Mouse (Mus musculus) lung, embryonic 14.5 days (tissue): ENCODE data around the gene Ano8. TPM values are rescaled to one million over a fixed set of nuclear protein-coding genes. Genes with fewer than 3 reads are reported as not detected.

Experiments
- ATAC-seq: fragments of 200-750 bp; cut with Nextera tagmentation; 2 replicates; pipeline ENCODE4 v1.8.0; 2017; ENCODE audit warnings: mild to moderate bottlenecking, moderate TSS enrichment, moderate library complexity; ENCODE audit not compliant: insufficient read depth
- DNase-seq: peaks from one replicate; pipeline ENCODE4 v3.0.0-alpha.2; 2015
- H3K27ac ChIP-seq: fragments of 300-500 bp; sonication (generic); 2 replicates; pipeline ENCODE4 v1.5.1; 2014; ENCODE audit warnings: low read depth, mild to moderate bottlenecking, moderate library complexity
- H3K27me3 ChIP-seq: fragments of 300-500 bp; sonication (generic); 2 replicates; pipeline ENCODE4 v1.6.1; 2014; ENCODE audit warnings: low read length, control low read depth; ENCODE audit not compliant: insufficient read depth
- H3K36me3 ChIP-seq: fragments of 300-500 bp; sonication (generic); 2 replicates; pipeline ENCODE4 v1.6.1; 2014; ENCODE audit warnings: control low read depth; ENCODE audit not compliant: insufficient read depth
- H3K4me1 ChIP-seq: fragments of 300-500 bp; sonication (generic); 2 replicates; pipeline ENCODE4 v1.6.1; 2014; ENCODE audit warnings: antibody characterized with exemption, control low read depth; ENCODE audit not compliant: insufficient read depth
- H3K4me2 ChIP-seq: fragments of 300-500 bp; sonication (generic); 2 replicates; pipeline ENCODE4 v1.6.1; 2014; ENCODE audit warnings: mild to moderate bottlenecking
- H3K4me3 ChIP-seq: fragments of 300-500 bp; sonication (generic); 2 replicates; pipeline ENCODE4 v1.5.1; 2014; ENCODE audit warnings: low read depth, low read length
- H3K9ac ChIP-seq: fragments of 300-500 bp; sonication (generic); 2 replicates; pipeline ENCODE4 v1.6.1; 2014
- H3K9me3 ChIP-seq: fragments of 300-500 bp; sonication (generic); 2 replicates; pipeline ENCODE4 v1.6.1; 2016; ENCODE audit warnings: low read depth, low read length, control low read depth
- CTCF ChIP-seq: IDR thresholded peaks from 2 replicates; pipeline ENCODE4 v1.5.1; 2016; ENCODE audit warnings: antibody characterized with exemption, low read depth
- WGBS: fragments of 180-500 bp; shearing (Covaris S2); extraction: QIAGEN DNeasy Blood & Tissue Kit; methylation state at CpG from one replicate; pipeline ENCODE4 v1.1.7; 2014; 5-methylcytosine and 5-hydroxymethylcytosine counted together
- polyA plus RNA-seq: library from polyadenylated mRNA; unstranded; fragments of >200 nt; fragmentation: Nextera tagmentation; extraction: Ambion mirVana; gene quantifications from 2 replicates; pipeline ENCODE4 v1.2.1, GENCODE M21; 2014

The Ano8 gene
- polyA plus RNA-seq, 1 experiment from 2014 or later, result 3.1 TPM

DNA sequence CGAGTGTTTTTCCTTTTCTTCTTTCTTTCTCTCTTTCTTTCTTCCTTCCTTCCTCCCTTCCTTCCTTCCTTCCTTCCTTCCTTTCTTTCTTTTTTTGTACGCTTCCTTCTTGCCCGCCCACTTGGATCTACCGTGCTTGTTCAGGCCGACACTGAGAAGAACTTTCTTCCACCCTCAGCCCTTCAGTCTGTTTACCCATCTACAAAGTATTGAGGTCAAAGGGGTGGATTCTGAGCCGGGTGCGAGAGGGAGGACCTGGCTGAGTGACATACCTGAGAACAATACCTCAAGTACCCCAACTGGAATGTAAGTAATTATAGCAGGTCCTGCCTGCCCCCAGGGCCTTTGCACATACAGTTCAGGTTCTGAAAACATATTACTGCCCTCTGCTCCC lies 370 bp upstream of the Ano8 start:
- TF ChIP-seq CTCF, result no peak
- Histone ChIP-seq H3K27me3 (no peaks in the 10 kb centered on the region), H3K4me3 (peak overlapping the region; percentile 74), H3K36me3 (peaks cover 23% of the 10 kb centered on the region), H3K27ac (peak overlapping the region; percentile 76; the same call in 1 of the 2 replicates), H3K9me3 (no peaks in the 10 kb centered on the region), H3K4me1 (peaks cover 12% of the 10 kb centered on the region), H3K4me2 (peak overlapping the region; percentile 90), H3K9ac (peak overlapping the region; percentile 77; the same call in 1 of the 2 replicates)
- ATAC-seq (no peak), DNase-seq (peak; percentile 40)
- 12% methylated on average over 7 of the region's 7 CpGs for WGBS

DNA sequence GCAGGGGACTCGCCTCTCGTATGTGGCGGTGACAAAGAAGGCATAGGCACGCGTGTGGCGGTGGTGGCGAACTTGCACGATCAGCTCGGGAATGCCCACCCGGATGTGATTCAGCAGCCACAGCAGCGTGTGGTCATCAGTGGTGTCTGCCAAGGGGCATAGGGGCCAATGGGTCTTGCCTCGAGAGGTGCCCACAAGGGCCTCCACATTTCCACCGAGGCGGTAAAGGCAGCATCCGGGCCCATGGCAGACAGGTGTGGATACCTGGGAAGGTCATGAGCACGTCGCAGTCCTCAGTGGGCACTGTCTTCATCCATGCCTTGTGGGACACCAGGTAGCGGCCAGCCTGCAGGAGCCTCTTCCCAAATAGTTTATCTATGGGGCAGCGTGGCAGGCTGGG lies 1.0 kb downstream of the Ano8 start:
- TF ChIP-seq CTCF, result no peak
- peak overlapping the region; percentile 74 for H3K4me3 ChIP-seq
- 94% methylated on average over 19 of the region's 19 CpGs for WGBS
- H3K27me3 ChIP-seq, result no peaks in the 10 kb centered on the region
- H3K27ac ChIP-seq, result no peak overlapping the region
- H3K4me1 ChIP-seq, result peaks cover 12% of the 10 kb centered on the region
- no peaks in the 10 kb centered on the region for H3K9me3 ChIP-seq
- H3K4me2 ChIP-seq, result peak overlapping the region; percentile 90
- ATAC-seq (no peak), DNase-seq (no peak)
- H3K36me3 ChIP-seq, result peaks cover 24% of the 10 kb centered on the region
- H3K9ac ChIP-seq, result no peak overlapping the region

DNA sequence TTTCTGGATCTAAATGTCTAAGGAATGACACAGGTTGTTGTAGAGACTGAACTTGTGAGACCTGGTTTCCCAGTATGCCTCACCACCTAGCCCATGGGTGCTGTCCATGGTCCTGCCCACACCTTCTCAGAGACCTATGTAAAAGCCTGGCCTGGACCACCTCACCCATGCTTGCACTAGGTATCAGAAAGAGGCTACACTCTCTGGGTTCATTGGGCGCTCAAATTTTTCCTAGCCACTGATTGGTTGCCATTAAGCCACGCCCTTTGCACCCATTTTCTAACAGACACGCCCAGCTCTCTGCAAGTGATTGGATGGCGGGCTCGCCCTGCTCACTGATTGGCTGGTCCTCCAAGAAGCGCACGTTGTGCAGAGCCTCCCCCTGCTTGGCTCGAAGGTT lies 1.8 kb downstream of the Ano8 start:
- H3K36me3 ChIP-seq, result peaks cover 24% of the 10 kb centered on the region
- H3K9me3 ChIP-seq, result no peaks in the 10 kb centered on the region
- H3K4me2 ChIP-seq, result no peak overlapping the region
- ATAC-seq (no peak), DNase-seq (peak; percentile 80)
- H3K4me1 ChIP-seq, result peaks cover 7% of the 10 kb centered on the region
- H3K4me3 ChIP-seq, result no peak overlapping the region; the same call in 1 of the 2 replicates
- no peak overlapping the region for H3K9ac ChIP-seq
- H3K27ac ChIP-seq, result no peak overlapping the region
- WGBS, result 51% methylated on average over 8 of the region's 8 CpGs
- TF ChIP-seq CTCF, result no peak
- H3K27me3 ChIP-seq, result no peaks in the 10 kb centered on the region

DNA sequence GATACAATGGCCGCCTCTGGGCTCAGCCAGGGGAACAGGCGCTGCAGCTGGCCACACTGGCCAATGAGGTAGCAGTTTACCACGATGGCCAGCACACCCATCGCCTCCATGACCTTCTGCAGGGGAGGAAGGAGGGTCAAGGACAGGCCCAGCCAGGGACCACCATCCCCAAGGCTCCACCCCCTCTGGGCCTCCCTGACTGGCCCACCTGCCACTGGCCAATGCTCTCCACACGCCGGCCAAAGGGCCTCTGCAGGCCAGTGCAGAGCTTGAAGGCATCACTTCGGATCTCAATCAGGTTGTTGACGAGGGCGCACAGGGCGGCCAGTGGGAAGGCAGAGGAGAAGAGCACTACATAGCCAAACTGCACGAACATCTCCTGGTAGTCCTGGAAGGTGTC lies 6.8 kb downstream of the Ano8 start:
- no peak overlapping the region for H3K4me2 ChIP-seq
- H3K9ac ChIP-seq, result no peak overlapping the region
- ATAC-seq (no peak), DNase-seq (no peak)
- TF ChIP-seq CTCF, result no peak
- H3K9me3 ChIP-seq, result no peaks in the 10 kb centered on the region
- H3K36me3 ChIP-seq, result peaks cover 36% of the 10 kb centered on the region
- no peaks in the 10 kb centered on the region for H3K27me3 ChIP-seq
- 89% methylated on average over 11 of the region's 11 CpGs for WGBS
- no peak overlapping the region for H3K4me3 ChIP-seq
- no peak overlapping the region for H3K27ac ChIP-seq
- H3K4me1 ChIP-seq, result no peaks in the 10 kb centered on the region; the same call in 1 of the 2 replicates

DNA sequence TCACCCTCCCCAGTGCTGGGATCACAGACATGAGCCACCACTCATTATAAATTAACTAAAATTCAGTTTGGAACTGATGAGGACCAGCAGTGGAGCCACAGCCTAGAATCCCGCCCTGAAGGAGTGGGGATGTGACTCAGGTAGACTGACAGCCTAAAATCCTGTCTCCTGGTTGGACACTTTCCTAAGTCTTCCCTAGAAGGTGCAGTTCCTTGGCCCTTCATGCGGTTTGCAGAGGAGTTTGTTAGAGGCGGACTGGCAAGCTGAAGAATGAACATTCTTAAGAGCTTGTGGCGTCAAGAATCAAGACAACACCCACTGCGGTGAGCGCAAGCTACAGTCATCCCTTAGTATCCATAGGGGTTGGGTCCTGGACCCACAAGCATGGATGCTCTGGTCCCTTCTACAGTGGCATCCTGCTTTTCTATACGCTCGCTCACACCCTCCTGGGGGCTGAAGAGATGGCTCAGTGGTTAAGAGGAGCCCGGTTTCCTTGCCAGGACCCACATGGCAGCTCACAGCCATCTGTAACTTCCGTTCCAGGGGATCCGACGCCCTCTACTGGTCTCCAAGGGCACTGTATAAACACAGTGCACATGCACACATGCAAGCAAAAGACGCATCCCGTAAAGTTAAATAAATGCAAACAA lies 8.4 kb downstream of the Ano8 start:
- Histone ChIP-seq H3K4me2 (peak overlapping the region; percentile 80), H3K4me1 (no peaks in the 10 kb centered on the region; the same call in 1 of the 2 replicates), H3K36me3 (peaks cover 41% of the 10 kb centered on the region), H3K9me3 (no peaks in the 10 kb centered on the region), H3K9ac (peak overlapping the region; percentile 61; the same call in 1 of the 2 replicates), H3K4me3 (peak overlapping the region; percentile 62), H3K27me3 (no peaks in the 10 kb centered on the region), H3K27ac (no peak overlapping the region)
- TF ChIP-seq CTCF, result peak; percentile 61
- DNase-seq (peak; percentile 50), ATAC-seq (no peak)
- WGBS, result 47% methylated on average over 14 of the region's 14 CpGs

DNA sequence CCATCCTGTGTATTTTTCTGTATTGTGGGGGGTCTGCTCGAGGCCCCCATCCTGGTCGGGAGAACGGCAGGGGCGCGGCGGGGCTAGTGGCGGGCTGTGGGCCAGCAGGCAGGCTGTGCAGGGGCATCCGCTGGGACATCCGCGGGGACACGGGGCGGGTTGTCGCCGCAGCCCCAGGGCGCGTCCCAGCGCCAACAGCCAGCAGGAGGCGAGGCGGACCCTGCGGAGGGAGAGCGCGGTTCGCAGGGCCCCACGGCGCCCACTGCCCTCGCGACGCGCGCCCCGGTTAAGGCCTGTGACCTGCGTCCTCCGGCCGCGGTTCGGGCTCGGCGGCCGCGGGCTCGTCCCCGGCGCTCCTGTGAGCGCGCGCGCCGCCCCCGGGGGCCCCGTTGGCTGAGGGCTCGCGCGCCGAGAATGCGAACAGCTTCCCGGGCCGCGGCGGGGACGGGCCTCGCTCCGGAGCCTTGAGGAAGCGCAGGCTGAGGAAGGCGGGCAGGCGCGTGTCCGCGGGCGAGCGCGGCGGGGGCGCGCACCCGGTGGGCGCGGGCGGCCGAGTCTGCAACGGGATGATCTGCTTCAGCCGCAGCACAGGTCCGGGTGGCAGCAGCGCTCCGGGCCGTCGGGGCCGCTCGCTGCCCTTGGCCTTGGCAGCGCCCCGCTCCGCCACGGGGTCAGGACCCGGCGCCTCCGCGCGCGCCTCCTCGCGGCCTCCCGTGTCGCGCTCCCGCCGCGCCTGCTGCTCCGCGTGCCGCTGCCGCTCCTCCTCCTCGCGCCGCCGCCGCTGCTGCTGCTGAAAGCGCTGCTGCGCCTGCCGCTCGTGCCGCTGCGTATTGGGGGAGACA lies 9.4 kb downstream of the Ano8 start:
- 0 out of 2 replicates have a peak, but pooled peaks have one; percentile 14 for TF ChIP-seq CTCF
- Histone ChIP-seq H3K9ac (peak overlapping the region; percentile 61), H3K27me3 (no peaks in the 10 kb centered on the region), H3K36me3 (peaks cover 47% of the 10 kb centered on the region), H3K9me3 (no peaks in the 10 kb centered on the region), H3K4me2 (peak overlapping the region; percentile 80), H3K4me3 (peak overlapping the region; percentile 62), H3K27ac (peak overlapping the region; percentile 89), H3K4me1 (no peaks in the 10 kb centered on the region; the same call in 1 of the 2 replicates)
- DNase-seq (peak; percentile 90), ATAC-seq (peak; percentile 75)
- under 1% methylated on average over 98 of the region's 121 CpGs for WGBS

DNA sequence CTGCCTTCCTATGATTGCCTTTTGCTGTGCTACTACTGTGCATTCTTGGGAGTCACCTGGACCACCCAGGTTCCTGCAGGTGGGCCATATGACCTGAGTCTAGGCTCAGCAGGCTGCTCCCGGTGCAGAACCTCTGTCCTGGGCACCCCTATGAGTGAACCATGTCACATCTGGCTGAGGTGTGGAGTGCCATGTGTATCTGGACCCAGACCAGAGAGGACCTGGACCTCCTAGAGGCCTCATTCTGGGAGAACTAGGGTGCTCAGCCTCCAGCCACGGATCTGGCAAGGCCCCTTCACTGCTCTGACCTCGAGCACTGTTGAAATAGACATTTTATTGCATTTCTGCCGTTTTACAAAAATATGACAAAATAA lies 10.1 kb downstream of the Ano8 start:
- peak overlapping the region; percentile 89 for H3K27ac ChIP-seq
- no peaks in the 10 kb centered on the region for H3K9me3 ChIP-seq
- no peak for TF ChIP-seq CTCF
- no peak for DNase-seq
- H3K4me2 ChIP-seq, result peak overlapping the region; percentile 80
- no peaks in the 10 kb centered on the region for H3K27me3 ChIP-seq
- no peak; the same call in 1 of the 2 replicates for ATAC-seq
- WGBS, result 17% methylated on average over 4 of the region's 4 CpGs
- H3K4me3 ChIP-seq, result peak overlapping the region; percentile 62
- H3K4me1 ChIP-seq, result no peaks in the 10 kb centered on the region; the same call in 1 of the 2 replicates
- H3K9ac ChIP-seq, result peak overlapping the region; percentile 61
- peaks cover 52% of the 10 kb centered on the region for H3K36me3 ChIP-seq
